Mouse (Mus musculus) cerebellum, adult 11 months (tissue): ENCODE measurements around the gene Thoc5.

Source experiments
- DNase-seq: peaks from one replicate; pipeline ENCODE4 v3.0.0; 2022

The Thoc5 gene

DNA sequence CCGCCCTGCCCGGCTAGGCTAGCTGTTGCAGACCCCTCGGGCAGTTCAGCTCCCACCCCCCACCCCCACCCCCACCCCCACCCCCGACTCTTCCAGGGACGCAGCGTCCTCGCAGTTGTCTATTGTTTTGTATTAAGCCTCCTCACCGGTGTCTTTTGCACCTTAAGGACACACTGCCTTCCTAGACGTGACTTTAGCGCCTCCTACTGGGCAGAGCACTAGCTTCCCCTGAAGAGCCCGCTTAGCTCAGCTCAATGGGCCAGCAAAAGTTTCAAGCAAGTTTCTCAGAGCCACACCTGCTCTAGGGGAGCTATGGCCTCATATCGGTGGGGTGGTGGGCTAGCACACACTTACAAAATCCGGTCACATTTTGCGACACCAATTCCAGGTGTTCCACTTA, 80.5 kb downstream of the Thoc5 start:
- peak; percentile 49 for DNase-seq
